Mouse (Mus musculus) kidney, postnatal 25 days (tissue): ENCODE measurements at regions not wholly inside any gene's neighbourhood (a gene's known extent, or its start where the extent isn't known, plus 50 kb on each side); places are given as distances from the start of the nearest gene placed in this dataset.
A peak's percentile ranks its signal among the peaks of the same experiment; 100 is the strongest.
"Not testable (repeated sequence)": the region's sequence is repeated elsewhere in the genome, so short reads cannot be mapped to it uniquely, and the experiment has no call there.

Experiments used
- DNase-seq, 2 experiments: peaks; one replicate each; pipeline ENCODE4 v3.0.0; 2021; ENCODE audit warnings: mixed read lengths in 2 of 2

DNA sequence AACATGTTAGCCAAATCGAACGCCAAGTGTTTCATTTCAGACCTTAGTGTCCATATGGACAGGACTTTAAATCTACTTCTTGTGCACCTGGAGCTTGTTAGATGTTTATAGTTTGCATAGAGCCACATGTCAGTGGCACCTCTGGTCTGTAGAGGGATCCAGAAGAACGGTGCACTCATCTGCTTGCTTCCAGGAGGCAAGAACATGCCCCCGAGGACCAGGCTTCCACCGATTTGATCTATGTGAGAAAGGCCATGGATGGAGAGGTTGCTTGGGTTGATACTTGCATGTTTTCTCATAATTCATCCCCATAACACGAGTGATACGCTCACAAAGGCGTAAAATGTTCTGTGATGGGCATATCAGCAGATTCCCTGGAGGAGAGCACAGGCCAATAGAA, 177.8 kb downstream of the Enc1 start:
- no peak for DNase-seq

DNA sequence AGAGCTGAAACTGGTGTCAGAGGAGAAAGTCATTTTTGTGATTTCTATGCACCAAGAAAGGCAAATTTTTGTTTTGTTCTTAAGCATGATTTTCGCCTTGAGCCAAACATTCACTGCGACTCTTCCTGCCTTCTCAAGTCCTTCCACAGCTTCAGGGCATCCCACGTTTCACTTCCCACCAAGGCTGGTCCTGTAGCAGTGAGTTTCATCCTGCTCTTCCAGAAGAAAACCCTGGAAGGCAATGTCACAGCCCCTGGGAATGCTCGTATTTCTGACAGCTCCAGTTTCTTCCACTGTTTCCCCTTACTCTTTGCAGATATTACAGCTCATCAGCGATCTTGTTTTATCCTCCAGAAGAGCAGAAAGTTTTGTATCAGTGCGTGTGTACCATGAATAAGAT, 177.2 kb downstream of the Enc1 start:
- DNase-seq: no peak

DNA sequence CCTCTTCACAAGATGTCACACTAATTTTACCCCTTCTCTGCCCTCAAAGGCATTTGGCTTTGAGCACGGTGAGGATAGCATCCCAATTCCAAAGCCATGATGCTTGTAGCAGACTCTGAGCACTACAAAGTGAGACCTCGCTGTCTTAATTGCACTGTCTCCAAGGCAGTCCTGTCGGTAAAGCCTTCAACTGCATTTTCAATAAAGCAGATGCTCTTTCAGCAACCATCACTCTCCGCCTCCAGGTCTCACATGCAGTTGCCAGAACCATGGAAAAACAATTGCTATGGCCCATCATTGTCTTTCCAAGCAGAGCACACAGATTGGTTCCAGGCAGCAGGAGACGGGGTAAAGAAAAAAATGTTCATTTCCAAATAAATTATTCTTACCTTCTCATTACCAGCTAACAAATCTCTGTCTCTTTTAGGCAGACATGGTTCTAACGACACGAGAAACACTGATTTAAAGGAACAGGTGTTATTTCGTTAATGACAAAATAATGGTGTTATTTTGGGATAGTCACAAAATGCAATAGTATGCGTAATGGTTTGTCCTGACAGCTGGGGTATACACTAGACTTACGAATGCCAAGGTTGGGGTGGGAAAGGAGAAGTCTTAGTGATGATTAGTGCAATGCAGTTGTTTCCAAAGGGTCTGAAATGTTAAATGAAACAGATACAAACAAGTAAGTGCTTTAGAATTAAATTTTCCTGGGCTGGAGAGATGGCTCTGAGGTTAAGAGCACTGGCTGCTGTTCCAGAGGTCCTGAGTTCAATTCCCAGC, 175.2 kb downstream of the Enc1 start:
- no peak for DNase-seq

DNA sequence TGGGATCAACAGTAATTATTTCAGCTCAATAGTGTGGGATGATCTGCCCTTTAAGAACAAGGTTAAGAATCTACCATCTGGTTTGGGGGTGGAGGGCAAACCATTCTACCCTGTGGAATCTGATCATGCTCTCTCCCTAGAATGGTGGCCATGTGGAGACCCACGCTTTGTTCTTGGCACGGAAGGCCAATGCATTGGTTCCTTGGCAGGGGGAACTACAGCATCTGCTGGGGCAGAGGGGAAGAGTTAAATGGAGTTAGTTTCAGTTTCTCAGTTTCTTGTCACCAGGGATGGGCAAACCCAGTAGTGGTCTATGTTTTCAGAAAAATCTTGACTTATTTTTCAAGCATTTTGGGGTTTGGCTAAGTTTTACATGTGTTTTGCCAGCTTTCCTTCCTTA, 174.5 kb downstream of the Enc1 start:
- DNase-seq: no peak

DNA sequence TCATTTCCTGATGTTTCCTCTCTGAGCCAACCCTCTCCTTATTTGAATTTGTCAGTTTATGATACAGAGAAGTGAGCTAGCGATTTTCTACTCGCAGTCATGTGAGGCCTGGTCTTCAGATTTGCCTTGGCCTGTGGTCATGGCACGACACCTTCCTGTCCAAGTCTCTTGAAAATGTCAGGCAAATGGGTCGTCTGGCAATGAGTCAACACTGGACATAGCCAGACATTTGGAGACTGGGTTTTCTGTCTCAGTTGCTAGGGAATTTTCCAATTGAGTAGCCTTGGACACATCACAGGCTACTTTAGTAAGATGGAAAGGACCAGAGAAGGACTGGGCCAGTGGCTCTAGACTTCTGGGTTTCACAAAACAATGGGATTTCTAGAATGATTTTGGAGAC, 171.2 kb downstream of the Enc1 start:
- no peak for DNase-seq

DNA sequence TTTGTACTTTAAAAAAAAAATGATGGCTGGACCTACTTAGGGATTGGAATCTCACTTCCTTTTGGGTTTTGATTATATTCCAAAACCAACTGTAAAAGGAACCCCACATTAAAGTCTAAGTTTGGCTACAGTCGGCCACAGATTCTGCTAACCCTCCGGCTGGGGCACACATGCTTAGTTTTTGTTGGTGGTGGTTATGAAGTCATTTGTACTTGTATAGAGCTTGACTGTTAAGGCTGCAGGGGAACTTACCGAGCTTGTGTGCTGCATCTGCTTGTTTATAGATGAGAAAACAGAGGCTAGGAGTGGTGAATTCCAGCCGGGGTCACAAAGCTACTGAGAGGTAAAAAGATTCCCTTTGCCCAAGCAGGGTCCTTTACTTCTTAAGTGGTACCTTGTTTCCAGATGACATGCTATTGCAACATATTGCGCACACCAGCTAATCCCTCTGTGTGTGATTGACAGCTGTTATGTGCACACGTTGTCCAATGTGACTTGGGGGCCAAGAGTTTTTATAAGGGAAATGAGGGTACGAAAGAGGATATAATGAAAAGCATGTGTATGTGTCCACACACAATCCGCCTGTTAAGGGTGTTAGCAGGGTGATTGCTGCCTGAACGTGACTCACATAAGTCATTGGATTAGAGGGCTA, 169.8 kb downstream of the Enc1 start:
- DNase-seq: no peak

DNA sequence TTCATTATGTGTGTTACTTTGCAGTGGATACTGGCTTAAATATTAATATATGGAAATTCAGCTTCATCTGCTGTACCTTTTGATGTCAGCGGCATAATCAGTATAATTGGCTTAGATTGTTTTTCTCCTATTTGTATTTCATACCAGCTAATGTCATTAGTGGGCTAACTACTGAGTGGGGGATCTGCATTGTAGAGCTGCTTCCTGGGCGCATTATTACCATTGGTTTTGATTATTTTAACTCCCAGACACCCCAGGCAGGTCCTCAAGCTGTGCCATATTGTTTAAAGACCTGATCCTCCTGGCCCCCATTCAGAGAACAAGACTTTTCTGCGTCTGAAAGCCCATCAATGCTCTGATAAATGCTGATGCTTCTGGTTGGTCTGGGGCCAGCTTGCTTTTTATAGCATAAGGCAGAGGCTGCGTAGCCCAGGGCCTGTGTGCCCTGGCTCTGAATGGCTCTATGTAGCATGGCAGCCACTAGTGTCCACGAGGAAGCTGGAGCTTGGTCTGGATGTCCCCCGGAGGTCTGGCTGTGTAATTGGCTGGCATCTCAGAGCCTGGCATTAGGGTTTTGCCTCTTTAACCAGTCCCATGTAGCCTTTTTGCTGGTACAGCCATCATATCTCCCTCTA, 169.1 kb downstream of the Enc1 start:
- no peak for DNase-seq

DNA sequence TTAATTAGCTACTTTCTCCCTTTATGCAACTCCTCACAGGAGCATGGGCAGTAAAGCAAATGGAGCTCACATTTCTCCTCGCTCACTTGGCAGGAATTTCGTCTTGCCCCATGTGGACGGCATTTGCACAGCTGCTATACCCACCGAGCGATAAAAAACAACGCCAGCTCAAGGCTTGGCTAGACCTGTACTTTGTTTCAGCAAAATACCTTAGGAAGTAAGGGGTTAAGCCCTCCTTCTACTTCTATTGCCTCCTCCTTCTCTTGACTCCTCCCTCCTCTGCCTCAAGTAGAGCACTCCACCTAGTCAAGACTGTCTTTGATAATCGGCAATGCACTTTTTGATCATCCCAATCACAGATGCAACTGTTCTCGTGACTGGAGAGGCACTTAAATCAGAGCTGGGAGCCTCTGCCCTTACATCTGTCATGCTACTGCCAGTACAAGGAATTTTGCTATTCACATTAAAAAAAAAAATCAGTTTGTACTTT, 168.4 kb downstream of the Enc1 start:
- no peak for DNase-seq

DNA sequence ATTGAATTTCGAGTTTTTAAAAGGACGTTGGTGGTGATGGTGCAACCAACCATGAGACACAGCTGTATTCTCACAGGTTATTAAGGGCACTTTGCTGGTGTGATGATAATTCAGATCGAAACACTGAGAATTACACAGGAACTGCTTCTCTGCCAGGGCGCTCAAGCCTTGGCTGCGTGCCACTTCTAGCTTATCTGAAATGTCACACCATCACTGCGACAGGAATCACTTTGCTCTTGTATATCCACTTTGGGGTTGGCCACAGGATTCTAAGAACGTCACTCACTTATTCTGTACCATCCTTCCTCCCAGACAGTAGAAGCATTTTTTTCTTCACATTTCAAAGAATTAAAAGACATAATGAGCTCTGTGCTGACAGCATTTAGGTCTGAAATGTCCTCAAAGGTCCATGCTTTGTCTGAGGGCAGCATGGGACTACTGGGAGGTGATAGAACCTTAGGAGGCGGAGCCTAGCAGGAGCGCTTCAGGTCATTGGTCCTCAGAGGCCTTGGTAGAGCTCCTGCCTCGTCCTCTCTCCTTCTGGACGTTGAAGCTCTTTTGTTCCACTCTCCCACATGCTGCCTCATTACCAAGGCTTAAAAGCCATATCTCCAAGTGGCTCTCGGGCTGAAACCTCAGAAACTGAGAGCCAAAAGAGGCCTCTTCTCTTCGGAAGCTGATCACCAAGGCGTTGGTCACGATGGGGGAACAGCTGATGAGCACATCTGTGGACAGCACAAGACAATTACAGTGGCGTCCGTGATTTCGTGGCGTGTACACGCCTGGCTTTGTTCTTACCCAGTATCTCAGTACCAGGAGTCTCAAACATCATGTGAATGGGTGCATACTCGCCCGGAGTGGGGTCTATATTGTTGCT, 167.7 kb downstream of the Enc1 start:
- peak in 1 of 2 experiments; percentile 15 for DNase-seq

DNA sequence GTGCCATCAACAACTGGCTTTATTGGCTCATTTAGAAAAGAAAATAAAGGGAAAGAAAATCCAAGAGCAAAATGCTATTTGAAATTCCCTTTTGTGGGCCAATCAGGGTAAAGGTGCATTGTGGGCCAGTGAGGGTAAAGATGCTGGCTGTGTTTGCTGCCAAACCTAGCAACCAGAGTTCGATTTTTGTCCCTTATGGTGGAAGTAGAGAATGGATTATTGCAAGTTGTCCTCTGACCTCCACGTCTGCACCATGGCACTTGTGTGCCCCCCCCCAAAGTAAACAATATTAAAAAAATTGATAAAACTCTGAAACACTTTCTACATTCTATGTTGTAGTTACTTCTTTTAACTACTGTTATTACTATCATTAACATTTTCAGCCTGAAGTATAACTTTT, 166.9 kb downstream of the Enc1 start:
- no peak for DNase-seq

DNA sequence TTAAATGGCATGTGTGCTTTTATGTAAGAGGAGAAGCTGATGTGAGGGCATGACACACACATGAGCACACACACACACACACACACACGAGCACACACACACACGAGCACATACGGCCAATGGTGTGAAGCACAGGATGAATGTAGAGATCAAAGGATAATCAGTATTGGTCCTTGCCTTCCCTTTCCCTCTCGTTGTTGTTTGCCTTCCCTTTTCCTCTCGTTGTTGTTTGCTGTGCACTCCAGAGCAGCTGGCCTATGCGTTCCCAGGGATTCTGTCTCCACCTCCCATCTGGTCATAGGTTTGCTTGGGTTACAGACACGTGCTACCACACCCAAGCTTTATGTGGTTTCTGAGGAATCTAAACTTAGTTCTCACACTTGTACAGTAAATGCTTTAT, 165.8 kb downstream of the Enc1 start:
- DNase-seq: no peak

DNA sequence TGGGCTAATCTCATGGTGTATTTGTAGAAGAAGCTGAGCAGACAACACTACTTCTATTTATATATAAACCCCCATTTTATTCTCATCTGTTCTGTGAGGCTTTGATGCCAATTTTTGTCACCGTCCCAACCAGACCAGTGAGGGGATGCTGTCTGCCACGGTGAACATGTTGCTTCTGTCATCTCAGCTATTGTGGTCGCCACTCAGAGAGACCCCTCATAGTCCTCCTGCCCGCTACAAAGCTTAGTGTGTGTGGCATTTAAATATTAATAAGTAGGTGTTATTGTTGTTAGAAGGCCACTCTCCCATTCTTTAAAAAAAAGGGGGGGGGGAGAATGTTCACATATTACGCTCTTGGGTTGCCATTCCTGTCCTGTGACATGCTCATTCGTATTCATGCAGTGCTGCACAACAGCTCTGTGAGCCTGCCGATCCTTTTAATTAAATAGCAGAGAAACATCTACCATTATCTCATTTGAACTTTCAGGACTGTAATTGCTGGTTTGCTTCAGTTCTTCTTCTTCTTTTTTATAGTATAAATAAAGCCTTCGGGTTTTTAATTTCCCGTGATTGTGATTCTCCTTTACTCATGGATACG, 161.4 kb downstream of the Enc1 start:
- no peak for DNase-seq

DNA sequence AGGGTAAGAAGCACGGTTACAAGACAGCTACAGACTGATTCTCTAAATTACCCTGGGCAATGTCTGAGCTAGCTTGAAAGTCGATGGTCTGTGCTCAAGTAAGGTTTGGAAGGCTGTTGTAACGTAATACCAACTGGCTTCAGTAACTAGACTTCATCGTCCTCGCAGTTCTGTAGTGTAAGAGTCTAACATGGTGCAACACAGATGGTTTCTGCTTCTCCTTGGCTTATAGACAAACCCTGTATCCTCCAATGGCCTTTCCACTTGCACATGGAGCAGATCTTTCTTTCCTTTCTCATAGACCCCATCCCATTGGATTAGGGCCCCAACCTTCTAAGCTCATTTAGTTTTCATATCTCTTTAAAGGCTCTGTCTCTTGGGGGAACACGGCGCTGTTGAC, 160.7 kb downstream of the Enc1 start:
- no peak for DNase-seq

DNA sequence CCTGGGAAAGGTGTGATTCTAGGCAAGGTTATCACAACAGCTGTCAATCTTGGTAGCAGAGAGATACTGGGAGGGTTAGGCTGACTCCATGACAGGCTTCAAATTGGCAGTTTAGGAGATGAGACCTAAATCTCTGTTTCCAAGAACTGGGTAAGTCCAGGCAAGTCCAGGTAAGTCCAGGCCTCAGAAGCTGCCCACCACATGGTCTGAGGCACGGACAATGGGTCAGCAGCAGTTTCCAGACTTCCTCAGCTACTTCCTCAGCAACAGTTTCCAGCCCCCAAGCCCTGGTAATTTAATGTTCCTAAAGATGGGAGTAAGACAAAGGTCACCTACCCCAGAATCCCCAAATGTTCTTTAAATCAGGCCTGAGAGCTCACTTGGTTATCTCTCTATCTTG, 157.1 kb downstream of the Enc1 start:
- DNase-seq: no peak

DNA sequence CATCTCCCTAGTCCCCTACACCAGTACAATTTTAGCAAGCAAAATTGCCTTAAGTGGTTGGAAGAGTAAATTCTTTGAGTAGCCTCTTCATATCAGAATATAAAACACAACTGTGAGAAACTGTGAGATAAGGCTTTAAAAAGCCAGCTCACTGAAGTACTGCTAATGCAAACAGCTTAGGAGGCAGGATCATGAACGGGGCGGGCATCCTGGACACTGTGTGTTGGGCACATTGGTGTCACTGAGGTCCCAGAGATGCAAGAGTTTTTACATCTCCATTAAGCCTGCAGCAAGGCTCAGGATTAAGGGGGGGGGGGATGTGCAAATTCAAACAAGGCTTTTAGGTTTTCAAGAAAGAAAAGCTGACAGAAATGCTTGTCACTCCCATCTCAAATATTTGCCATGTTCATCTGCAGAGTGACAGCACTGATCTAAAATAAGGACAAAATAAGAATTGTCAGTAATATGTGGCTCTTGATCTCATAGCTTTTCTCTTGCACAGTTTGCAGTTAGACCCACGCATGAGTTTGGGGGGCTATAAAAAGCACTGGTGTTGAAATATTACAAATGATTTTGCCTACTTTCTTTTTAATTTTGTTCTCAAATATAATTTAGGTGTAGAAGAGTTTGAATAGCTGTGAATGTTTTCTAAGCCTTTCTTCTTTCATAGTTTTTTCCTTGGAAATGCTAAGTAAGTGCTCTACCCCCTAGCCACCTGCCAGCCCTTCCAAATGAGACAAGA, 156.2 kb downstream of the Enc1 start:
- DNase-seq: no peak

DNA sequence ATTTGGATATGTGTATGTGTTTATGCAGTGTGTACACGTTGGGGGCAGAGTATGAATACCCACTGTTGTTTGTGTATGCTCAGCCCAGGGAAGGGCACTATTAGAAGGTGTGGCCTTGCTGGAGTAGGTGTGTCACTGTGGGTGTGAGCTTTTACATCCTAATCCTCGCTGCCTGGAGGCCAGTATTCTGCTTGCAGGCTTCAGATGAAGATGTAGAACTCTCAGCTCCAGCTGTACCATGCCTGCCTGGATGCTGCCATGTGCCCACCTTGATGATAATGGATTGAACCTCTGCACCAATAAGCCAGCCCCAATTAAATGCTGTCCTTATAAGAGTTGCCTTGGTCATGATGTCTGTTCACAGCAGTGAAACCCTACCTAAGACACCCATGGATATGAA, 155.4 kb downstream of the Enc1 start:
- not testable (repeated sequence) for DNase-seq

DNA sequence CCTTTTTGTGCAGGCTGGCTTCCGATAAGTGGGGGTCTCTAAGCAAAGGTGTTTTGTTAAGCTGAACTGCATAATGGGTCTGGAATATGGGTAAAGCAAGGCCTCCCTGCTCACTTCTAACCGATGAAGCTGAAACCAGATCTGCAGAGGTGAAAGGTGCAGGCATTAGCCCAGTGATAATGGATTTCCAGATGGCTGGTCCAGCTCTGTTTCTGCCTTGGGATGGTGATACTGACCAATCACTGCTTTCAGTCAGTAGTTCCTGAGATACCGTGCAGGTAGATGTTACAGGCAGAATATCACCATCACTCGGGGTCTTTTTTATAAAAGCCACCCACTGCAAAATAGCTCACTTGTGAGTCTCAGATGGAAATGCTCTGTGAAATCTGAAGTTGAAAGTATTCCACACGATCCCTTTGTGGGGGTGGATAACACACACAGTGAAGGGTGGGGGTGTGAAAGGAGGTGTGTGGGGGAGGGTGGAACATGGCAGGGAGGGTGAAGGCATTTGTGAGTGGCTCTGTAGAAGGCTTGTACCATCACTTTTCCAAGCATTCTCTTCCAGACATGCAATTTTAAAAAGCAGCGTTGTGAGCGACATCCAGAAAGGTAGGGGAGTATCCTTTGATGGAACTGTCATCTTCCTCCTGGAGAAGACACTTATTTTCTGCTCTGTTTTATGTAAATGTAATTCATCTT, 154.0 kb downstream of the Enc1 start:
- DNase-seq: no peak

DNA sequence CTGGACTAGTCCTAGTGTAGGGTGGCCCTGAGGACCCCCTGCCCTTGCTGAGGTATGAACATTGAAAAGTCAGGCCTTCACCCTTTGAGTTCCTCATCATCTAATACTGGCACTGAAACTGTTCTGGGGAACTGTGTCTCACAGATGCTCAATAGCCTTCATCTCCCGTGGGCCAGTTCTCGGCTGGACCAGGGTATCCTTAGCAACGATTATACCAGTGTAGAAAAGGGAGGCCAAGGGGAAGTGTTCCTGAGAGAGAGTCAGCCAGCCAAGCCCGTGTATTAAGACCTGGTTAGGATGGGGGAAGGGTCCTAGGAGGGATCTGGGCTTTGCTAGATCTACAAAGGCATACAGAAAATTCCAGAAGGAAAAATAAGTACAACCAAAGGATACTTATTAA, 153.2 kb downstream of the Enc1 start:
- DNase-seq: no peak

DNA sequence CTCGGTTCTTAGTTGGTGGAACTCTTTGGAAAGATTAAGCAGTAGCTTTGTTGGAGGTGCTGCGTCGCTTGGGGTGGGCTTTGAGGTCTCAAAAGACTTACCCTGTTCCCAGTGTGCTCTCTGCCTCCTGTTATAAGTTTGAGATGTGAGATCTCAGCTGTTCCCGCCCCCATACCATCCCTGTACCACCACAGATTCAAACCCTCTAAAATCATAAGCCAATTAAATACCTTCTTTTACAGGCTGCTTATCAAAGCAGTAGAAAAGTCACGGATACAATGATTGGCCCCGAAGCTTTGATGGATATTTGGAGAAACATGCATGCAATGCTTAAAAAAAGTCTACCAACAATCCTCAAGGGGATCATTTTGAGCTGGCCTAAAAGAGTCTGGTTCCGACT, 152.6 kb downstream of the Enc1 start:
- DNase-seq: no peak

DNA sequence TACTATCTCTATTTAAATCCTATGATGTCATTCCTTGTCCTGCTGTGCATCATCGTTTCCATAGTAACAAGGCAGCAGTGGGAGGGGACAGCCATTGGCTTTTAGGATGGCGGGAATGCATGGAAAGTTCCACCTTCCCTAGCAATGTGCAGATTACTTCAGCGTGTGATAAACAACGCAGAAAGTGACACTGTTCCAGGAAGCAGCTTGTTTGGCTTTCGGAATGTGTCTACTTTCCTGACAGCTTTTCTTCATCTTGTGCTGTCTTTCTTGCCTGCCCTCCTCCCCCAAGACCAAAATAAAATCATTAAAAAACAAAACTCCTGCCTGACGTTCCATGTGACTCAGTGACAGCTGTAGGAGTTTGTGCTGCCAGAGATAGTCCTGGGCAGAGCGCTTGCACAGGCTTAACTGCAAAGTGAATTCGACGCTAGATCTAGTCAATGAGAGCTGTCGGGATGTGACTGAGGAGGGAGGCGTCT, 149.6 kb downstream of the Enc1 start:
- no peak for DNase-seq

DNA sequence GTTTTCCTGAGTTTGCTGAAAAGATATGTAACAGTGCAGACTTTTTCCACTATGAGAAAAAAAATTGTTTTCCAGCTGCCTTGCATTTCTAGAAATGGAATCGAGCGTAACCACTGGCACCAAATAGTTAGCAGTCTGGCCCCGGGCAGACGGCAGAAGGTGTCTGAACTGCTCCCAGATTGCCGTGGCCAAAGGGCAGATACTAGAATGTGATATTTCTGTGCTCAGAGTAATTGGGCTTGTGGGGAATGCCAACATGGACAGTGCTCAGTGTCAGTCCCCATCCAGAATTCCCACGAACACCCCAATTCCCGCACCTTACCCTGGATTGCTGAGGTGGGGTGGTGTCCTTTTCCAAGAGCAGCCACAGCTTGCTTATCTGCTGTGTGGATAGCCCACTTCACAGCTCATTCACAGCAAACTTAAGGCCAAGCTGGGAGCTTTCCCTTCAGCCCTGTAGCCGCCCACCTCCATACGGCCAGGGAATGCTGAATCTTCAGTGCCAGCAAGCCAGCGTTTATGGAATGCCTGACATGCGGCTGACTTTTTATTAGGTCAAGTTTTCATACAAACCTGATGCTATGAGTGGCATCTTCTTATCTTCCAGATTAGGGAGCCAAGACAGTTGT, 148.1 kb downstream of the Enc1 start:
- DNase-seq: no peak
